Mouse (Mus musculus) left cerebral cortex, adult 2 months (tissue): ENCODE measurements around the gene Tigar. TPM values are rescaled to one million over a fixed set of nuclear protein-coding genes. Genes with fewer than 3 reads are reported as not detected.

Experiments used
- DNase-seq, 2 experiments: peaks; one replicate each; pipeline ENCODE4 v3.0.0; 2021 to 2022; ENCODE audit warnings: low spot score in 2 of 2, mixed read lengths in 1 of 2; ENCODE audit errors: extremely low spot score in 1 of 2
- H3K27ac ChIP-seq: fragments of 200-600 bp; 2 replicates; pipeline ENCODE4 v1.8.1; 2022
- H3K4me3 ChIP-seq: fragments of 200-600 bp; 2 replicates; pipeline ENCODE4 v1.8.1; 2022
- CTCF ChIP-seq: fragments of 200-600 bp; IDR thresholded peaks from 2 replicates; pipeline ENCODE4 v1.8.1; 2022; ENCODE audit warnings: antibody characterized with exemption, mild to moderate bottlenecking, moderate library complexity
- intact Hi-C: fragments of 180-260 bp; cut with DNase I; formaldehyde crosslinking; loops from one replicate; pipeline ENCODE4 v1.15.1; 2025
- total RNA-seq, 2 experiments: library from RNA; stranded (reverse); gene quantifications; 2 replicates each; pipeline ENCODE4 v1.2.3; 2021

Gene Tigar
- total RNA-seq, 2 experiments from 2014 or later, result 22.3 to 22.7 TPM

GRCm38 (mm10) chr6:127149944-127150662 lies 40.7 kb upstream of the Tigar start:
- DNase-seq, result peak; percentile 41 to 52
- H3K27ac ChIP-seq, result peak overlapping the region; percentile 93
- intact Hi-C loops, result loop anchor here (1.0 to 5.0 kb wide), 3 partner anchors 67 to 296 kb away; partner anchors contain the start of gene Parp11
- peak overlapping the region; percentile 62 for H3K4me3 ChIP-seq
- TF ChIP-seq CTCF, result no peak

GRCm38 (mm10) chr6:127149303-127149943 lies 40.1 kb upstream of the Tigar start:
- intact Hi-C loops, result loop anchor here (1.0 to 5.0 kb wide), 3 partner anchors 68 to 297 kb away; partner anchors contain the start of gene Parp11
- no peak for TF ChIP-seq CTCF
- Histone ChIP-seq H3K27ac (peak overlapping the region; percentile 93), H3K4me3 (peak overlapping the region; percentile 62)
- DNase-seq, result peak in 1 of 2 experiments; percentile 23

GRCm38 (mm10) chr6:127148526-127149302 lies 39.4 kb upstream of the Tigar start:
- TF ChIP-seq CTCF, result peak; percentile 6
- peak in 1 of 2 experiments; percentile 25 for DNase-seq
- peak overlapping the region; percentile 62 for H3K4me3 ChIP-seq
- peak overlapping the region; percentile 93 for H3K27ac ChIP-seq
- intact Hi-C loops, result loop anchor here (1.0 to 5.0 kb wide), 3 partner anchors 69 to 298 kb away; partner anchors contain the start of gene Parp11

GRCm38 (mm10) chr6:127147665-127148064 lies 38.3 kb upstream of the Tigar start:
- intact Hi-C loops, result loop anchor here (1.0 to 5.0 kb wide), 3 partner anchors 70 to 212 kb away; no protein-coding TSS in a partner anchor
- peak; percentile 79 to 85 for DNase-seq
- TF ChIP-seq CTCF, result peak; percentile 99
- H3K4me3 ChIP-seq, result no peak overlapping the region
- H3K27ac ChIP-seq, result no peak overlapping the region

- no peak overlapping the region for H3K27ac ChIP-seq
- no peak for TF ChIP-seq CTCF
- no peak overlapping the region for H3K4me3 ChIP-seq
- no peak for DNase-seq
- intact Hi-C loops, result loop anchor here (5.0 kb wide), 1 partner anchor 71 kb away; no protein-coding TSS in a partner anchor
Measured at GRCm38 (mm10) chr6:127146322-127146947, 37.1 kb upstream of the Tigar start.

GRCm38 (mm10) chr6:127145464-127146190 lies 36.3 kb upstream of the Tigar start:
- no peak for TF ChIP-seq CTCF
- no peak overlapping the region for H3K4me3 ChIP-seq
- no peak for DNase-seq
- intact Hi-C loops, result loop anchor here (5.0 kb wide), 1 partner anchor 72 kb away; no protein-coding TSS in a partner anchor
- no peak overlapping the region for H3K27ac ChIP-seq

GRCm38 (mm10) chr6:127143576-127144288 lies 34.4 kb upstream of the Tigar start:
- no peak for DNase-seq
- intact Hi-C loops, result no loop called here

GRCm38 (mm10) chr6:127143124-127143520 lies 33.8 kb upstream of the Tigar start:
- no peak for TF ChIP-seq CTCF

More at GRCm38 (mm10) chr6:127143576-127144288, 34.4 kb upstream of the Tigar start:
- Histone ChIP-seq H3K27ac (no peak overlapping the region), H3K4me3 (no peak overlapping the region)
- no peak for TF ChIP-seq CTCF

GRCm38 (mm10) chr6:127142154-127143123 lies 33.1 kb upstream of the Tigar start:
- Histone ChIP-seq H3K4me3 (no peak overlapping the region), H3K27ac (no peak overlapping the region)
- TF ChIP-seq CTCF, result peak; percentile 80
- peak in 1 of 2 experiments; percentile 52 for DNase-seq
- intact Hi-C loops, result loop anchor here (1.0 kb wide), 1 partner anchor 304 kb away; the partner anchor contains the start of gene Parp11

More at GRCm38 (mm10) chr6:127143124-127143520, 33.8 kb upstream of the Tigar start:
- DNase-seq, result no peak
- Histone ChIP-seq H3K27ac (no peak overlapping the region), H3K4me3 (no peak overlapping the region)
- intact Hi-C loops, result no loop called here
